Mouse (Mus musculus): Measurements from ENCODE around the gene A630010A05Rik. TPM values are rescaled to one million over a fixed set of nuclear protein-coding genes. Genes with fewer than 3 reads are reported as not detected.
"Not testable (repeated sequence)": the region's sequence is repeated elsewhere in the genome, so short reads cannot be mapped to it uniquely, and the experiment has no call there.

The A630010A05Rik gene
- not detected in 2 replicates for polyA plus RNA-seq (2012; rRNA removed)

DNA sequence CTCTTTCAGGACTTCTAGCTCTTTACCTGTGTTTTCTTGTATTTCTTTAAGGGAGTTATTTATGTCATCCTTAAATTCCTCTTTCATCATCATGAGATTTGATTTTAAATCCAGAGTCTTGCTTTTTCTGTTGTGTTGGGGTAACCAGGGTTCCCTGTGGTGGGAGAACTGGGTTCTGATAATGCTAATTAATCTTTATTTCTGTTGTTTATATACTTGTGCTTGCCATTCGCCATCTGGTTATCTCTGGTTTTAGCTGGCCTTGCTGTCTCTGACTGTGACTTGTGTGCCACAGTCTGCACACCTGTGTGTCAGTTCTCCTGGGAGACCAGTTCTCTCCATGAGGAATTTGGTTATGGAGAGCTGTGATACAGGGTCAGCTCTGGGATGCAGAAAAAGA lies at the start of gene A630010A05Rik:
Gene A630010A05Rik (plus strand): TSS at position 301 of the 400 bp plus-strand sequence.
- Histone ChIP-seq H3K27ac (ENCODE audit: insufficient read depth, low read length) (no peak within 1 kb of the TSS), H3K4me3 (replicated peaks; ENCODE audit: insufficient read depth, low read depth, low read length) (no peak within 1 kb of the TSS), H3K4me1 (ENCODE audit: control insufficient read depth, insufficient read depth, low read length) (no peaks in the 10 kb centered on the region), H3K27me3 (ENCODE audit: control insufficient read depth, insufficient read depth, low read length) (no peaks in the 10 kb centered on the region)
- TF ChIP-seq CTCF (IDR thresholded peaks at IDR 0.05; ENCODE audit: borderline replicate concordance, insufficient read depth, low read depth, low read length) (no peak), POLR2A (IDR thresholded peaks at IDR 0.05; ENCODE audit: borderline replicate concordance, insufficient read depth, low read length) (no peak)
- DNase-seq, result no peak
- 93% methylated on average over 1 of the region's 1 CpGs for WGBS

DNA sequence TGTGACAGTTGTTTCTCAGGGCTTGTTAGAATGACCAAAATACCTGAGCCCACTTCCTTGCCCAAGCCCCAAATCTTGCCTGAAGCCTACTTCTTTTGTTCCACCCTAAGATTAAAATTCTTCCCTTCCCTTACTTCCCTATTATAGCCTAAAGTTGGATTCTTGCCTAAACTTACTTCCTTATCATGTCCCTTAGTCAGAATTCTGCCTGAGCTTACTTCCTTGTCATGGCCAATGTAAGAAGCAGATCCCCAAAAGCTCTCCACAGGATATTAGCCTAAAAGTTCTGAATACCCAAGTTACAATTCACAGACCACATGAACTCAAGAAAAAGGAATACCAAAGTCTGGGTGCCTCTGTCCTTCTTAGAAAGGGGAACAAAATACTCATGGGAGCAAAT lies 26.4 kb upstream of the A630010A05Rik start:
- Histone ChIP-seq H3K27me3 (ENCODE audit: control insufficient read depth, insufficient read depth, low read length) (no peaks in the 10 kb centered on the region), H3K4me1 (ENCODE audit: control insufficient read depth, insufficient read depth, low read length) (no peaks in the 10 kb centered on the region), H3K27ac (ENCODE audit: insufficient read depth, low read length) (no peak overlapping the region), H3K4me3 (replicated peaks; ENCODE audit: insufficient read depth, low read depth, low read length) (no peak overlapping the region)
- TF ChIP-seq CTCF (IDR thresholded peaks at IDR 0.05; ENCODE audit: borderline replicate concordance, insufficient read depth, low read depth, low read length) (no peak), POLR2A (IDR thresholded peaks at IDR 0.05; ENCODE audit: borderline replicate concordance, insufficient read depth, low read length) (no peak)
- DNase-seq, result no peak

DNA sequence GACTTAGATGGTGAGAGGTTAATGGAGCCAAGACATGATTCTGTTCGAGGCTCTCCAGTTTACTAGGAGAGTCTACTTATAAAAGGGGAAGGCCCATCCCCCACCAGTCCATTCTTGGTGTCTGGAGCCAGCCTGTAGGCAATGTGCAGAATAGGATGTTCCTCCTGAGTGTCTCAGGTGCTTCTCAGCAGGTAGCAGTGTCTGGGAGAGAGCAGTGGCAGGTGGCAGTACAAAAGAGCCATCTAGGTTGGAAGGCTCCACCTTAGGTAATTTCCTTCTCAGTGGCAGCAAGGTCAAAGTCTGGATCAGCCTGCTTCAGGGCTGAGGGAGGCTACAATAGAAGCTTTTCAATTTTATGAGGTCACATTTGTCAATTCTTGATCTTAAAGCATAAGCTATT lies 4.9 kb upstream of the A630010A05Rik start:
- not testable (repeated sequence) for H3K27me3 ChIP-seq (ENCODE audit: control insufficient read depth, insufficient read depth, low read length); H3K4me1 ChIP-seq (ENCODE audit: control insufficient read depth, insufficient read depth, low read length); DNase-seq; H3K4me3 ChIP-seq (replicated peaks; ENCODE audit: insufficient read depth, low read depth, low read length); H3K27ac ChIP-seq (ENCODE audit: insufficient read depth, low read length)
- 38% methylated on average over 1 of the region's 1 CpGs for WGBS

Other genes with a start within 250 kb of the A630010A05Rik start
- gene Fopnl, start 244.9 kb upstream of the A630010A05Rik start, polyA plus RNA-seq (2012; rRNA removed), result 66.7 and 69.5 TPM in 2 replicates
- 16.3 and 17.1 TPM in 2 replicates for gene Abcc1, start 200.8 kb upstream of the A630010A05Rik start, polyA plus RNA-seq (2012; rRNA removed)

All from cerebellum, adult 2 months (tissue).